Mouse (Mus musculus) C2C12 (cell line): ENCODE data around the gene Nck1.

Source experiments
- CTCF ChIP-seq: IDR thresholded peaks from one replicate; pipeline ENCODE4 v1.5.1; 2011; ENCODE audit not compliant: control insufficient read depth, insufficient read depth, insufficient read length
- MYOG ChIP-seq: IDR thresholded peaks from one replicate; pipeline ENCODE4 v1.6.1; 2011; ENCODE audit not compliant: control insufficient read depth, insufficient read length; ENCODE audit errors: extremely low read depth
- USF1 ChIP-seq: IDR thresholded peaks from one replicate; pipeline ENCODE4 v1.6.1; 2011; ENCODE audit warnings: low read depth, mild to moderate bottlenecking, control low read depth, moderate library complexity

GRCm38 (mm10) chr9:100522029-100522428 is 23.9 kb downstream of the Nck1 start:
- TF ChIP-seq CTCF (no peak), MYOG (no peak), USF1 (no peak)
